Mouse (Mus musculus) CH12.LX (cell line): Measurements from ENCODE around the gene Os9. TPM values are rescaled to one million over a fixed set of nuclear protein-coding genes. Genes with fewer than 3 reads are reported as not detected.

Source experiments
- DNase-seq: peaks from one replicate; pipeline ENCODE4 v3.0.0-alpha.2; 2013; ENCODE audit errors: extremely low read depth
- H3K27ac ChIP-seq: 2 replicates; pipeline ENCODE4 v1.5.1; 2012; ENCODE audit warnings: low read depth, mild to moderate bottlenecking, control low read depth, moderate library complexity; ENCODE audit not compliant: insufficient read depth
- H3K27me3 ChIP-seq: replicated peaks from 2 replicates; pipeline ENCODE3; 2012; ENCODE audit warnings: inconsistent platforms
- H3K36me3 ChIP-seq, 2 experiments: replicated peaks in 1 of 2; 2 replicates each; pipeline versions ENCODE3 to v1.6.1; 2012; ENCODE audit warnings: inconsistent platforms in 1 of 2, low read length in 1 of 2, mild to moderate bottlenecking in 1 of 2, mixed read lengths in 1 of 2, moderate library complexity in 1 of 2; ENCODE audit not compliant: control insufficient read depth in 1 of 2, insufficient read depth in 1 of 2
- H3K4me1 ChIP-seq, 2 experiments: 2 replicates each; pipeline ENCODE4 v1.6.1; 2012; ENCODE audit warnings: inconsistent platforms in 1 of 2, moderate library complexity in 1 of 2; ENCODE audit not compliant: insufficient read depth in 2 of 2, control insufficient read depth in 1 of 2
- H3K4me2 ChIP-seq: 2 replicates; pipeline ENCODE4 v1.6.1; 2012; ENCODE audit warnings: low read depth, mild to moderate bottlenecking, control low read depth; ENCODE audit not compliant: poor library complexity, insufficient read depth, severe bottlenecking
- H3K4me3 ChIP-seq, 3 experiments: fragments of 150-350 bp in 1 of 3; sonication (generic) in 1 of 3; replicated peaks in 1 of 3; 2 replicates each; pipeline versions ENCODE3 to v1.5.1; 2011 to 2012; ENCODE audit warnings: low read depth in 2 of 3, low read length in 2 of 3, mild to moderate bottlenecking in 2 of 3, moderate library complexity in 2 of 3, control low read depth in 1 of 3, improper control_type of control experiment in 1 of 3, inconsistent platforms in 1 of 3, mixed read lengths in 1 of 3; ENCODE audit not compliant: poor library complexity in 1 of 3
- H3K79me2 ChIP-seq: replicated peaks from 2 replicates; pipeline ENCODE4 v1.6.1; 2012; ENCODE audit warnings: mild to moderate bottlenecking, moderate library complexity; ENCODE audit not compliant: control insufficient read depth, poor library complexity, insufficient read depth, severe bottlenecking; ENCODE audit errors: extremely low read depth
- H3K9ac ChIP-seq: 2 replicates; pipeline ENCODE4 v1.6.1; 2012; ENCODE audit warnings: low read depth, mild to moderate bottlenecking, control low read depth, moderate library complexity; ENCODE audit not compliant: insufficient read depth
- H3K9me3 ChIP-seq: replicated peaks from 2 replicates; pipeline ENCODE3; 2012; ENCODE audit warnings: low read length, inconsistent platforms, mixed read lengths
- CHD1 ChIP-seq: IDR thresholded peaks from 2 replicates; pipeline ENCODE4 v1.6.1; 2012; ENCODE audit warnings: low read depth, low read length, improper control_type of control experiment, inconsistent platforms
- CTCF ChIP-seq, 2 experiments: IDR thresholded peaks in 1 of 2; conservative IDR thresholded peaks in 1 of 2; 2 replicates each; pipeline ENCODE4 v1.5.1; 2011 to 2012; ENCODE audit warnings: low read depth in 2 of 2, low read length in 2 of 2, improper control_type of control experiment in 1 of 2, inconsistent platforms in 1 of 2, mild to moderate bottlenecking in 1 of 2, moderate library complexity in 1 of 2
- ETS1 ChIP-seq: conservative IDR thresholded peaks from 2 replicates; pipeline ENCODE4 v1.6.1; 2012; ENCODE audit warnings: low read depth, mild to moderate bottlenecking, inconsistent platforms, low read length, improper control_type of control experiment, moderate library complexity
- HCFC1 ChIP-seq: IDR thresholded peaks from 2 replicates; pipeline ENCODE4 v1.6.1; 2012; ENCODE audit warnings: low read depth, mild to moderate bottlenecking, inconsistent platforms, low read length, improper control_type of control experiment
- JUND ChIP-seq: conservative IDR thresholded peaks from 2 replicates; pipeline ENCODE4 v1.6.1; 2011; ENCODE audit warnings: low read depth, low read length, improper control_type of control experiment
- KAT2A ChIP-seq: IDR thresholded peaks from 2 replicates; pipeline ENCODE4 v1.6.1; 2012; ENCODE audit warnings: low read length, improper control_type of control experiment, inconsistent platforms; ENCODE audit not compliant: insufficient replicate concordance
- MAX ChIP-seq: IDR thresholded peaks from 2 replicates; pipeline ENCODE4 v1.6.1; 2011; ENCODE audit warnings: low read length, improper control_type of control experiment
- MAZ ChIP-seq: IDR thresholded peaks from 2 replicates; pipeline ENCODE4 v1.6.1; 2012; ENCODE audit warnings: low read depth, mild to moderate bottlenecking, inconsistent platforms, low read length, improper control_type of control experiment, moderate library complexity
- MYC ChIP-seq: IDR thresholded peaks from 2 replicates; pipeline ENCODE4 v1.6.1; 2011; ENCODE audit warnings: low read depth, mild to moderate bottlenecking, improper control_type of control experiment, low read length
- POLR2AphosphoS2 ChIP-seq: IDR thresholded peaks from 2 replicates; pipeline ENCODE4 v1.6.1; 2011; ENCODE audit warnings: low read depth, low read length, improper control_type of control experiment
- SIN3A ChIP-seq: IDR thresholded peaks from 2 replicates; pipeline ENCODE4 v1.6.1; 2012; ENCODE audit warnings: low read length, improper control_type of control experiment, inconsistent platforms
- SMC3 ChIP-seq: IDR thresholded peaks from 2 replicates; pipeline ENCODE4 v1.6.1; 2011; ENCODE audit warnings: low read depth, low read length, improper control_type of control experiment
- TBP ChIP-seq: conservative IDR thresholded peaks from 2 replicates; pipeline ENCODE4 v1.6.1; 2011; ENCODE audit warnings: low read depth, low read length, improper control_type of control experiment
- TCF12 ChIP-seq: IDR thresholded peaks from 2 replicates; pipeline ENCODE4 v1.6.1; 2014; ENCODE audit warnings: low read depth, mild to moderate bottlenecking, inconsistent platforms, low read length, improper control_type of control experiment
- USF1 ChIP-seq: IDR thresholded peaks from 2 replicates; pipeline ENCODE4 v1.6.1; 2014; ENCODE audit warnings: low read depth, mild to moderate bottlenecking, inconsistent platforms, low read length, improper control_type of control experiment
- ZMIZ1 ChIP-seq: IDR thresholded peaks from 2 replicates; pipeline ENCODE4 v1.6.1; 2012; ENCODE audit warnings: low read depth, mild to moderate bottlenecking, inconsistent platforms, low read length, improper control_type of control experiment
- dilution Hi-C: fragments of 300-500 bp; cut with MboI; formaldehyde crosslinking; loops from 2 replicates; pipeline ENCODE4 v1.14.3; 2020; ENCODE audit warnings: low sequenced_read_pairs; ENCODE audit not compliant: extremely low pct_unique_long_range_greater_than_20kb, extremely low pct_ligation_motif_present
- in situ Hi-C: fragments of 300-500 bp; cut with MboI; formaldehyde crosslinking; loops from 3 replicates; pipeline ENCODE4 v1.14.3; 2019; ENCODE audit warnings: low sequenced_read_pairs, low pct_ligation_motif_present, low pct_unique_long_range_greater_than_20kb, mixed read lengths
- polyA plus RNA-seq: library from polyadenylated mRNA; unstranded; fragments of >175 nt; gene quantifications from 2 replicates; pipeline ENCODE4 v1.2.1, GENCODE M21; 2012; ENCODE audit warnings: low read depth; ENCODE audit not compliant: insufficient read length
- total RNA-seq, 2 experiments: library from RNA; depleted of rRNA; stranded (reverse); fragments of 300-350 nt in 1 of 2; fragments of >200 nt in 1 of 2; gene quantifications; 2 replicates each; pipeline ENCODE4 v1.2.3; 2012 to 2014

Os9 gene
- total and polyA plus RNA-seq, 3 experiments: 42.8 to 82.7 (median 61.9) TPM

DNA sequence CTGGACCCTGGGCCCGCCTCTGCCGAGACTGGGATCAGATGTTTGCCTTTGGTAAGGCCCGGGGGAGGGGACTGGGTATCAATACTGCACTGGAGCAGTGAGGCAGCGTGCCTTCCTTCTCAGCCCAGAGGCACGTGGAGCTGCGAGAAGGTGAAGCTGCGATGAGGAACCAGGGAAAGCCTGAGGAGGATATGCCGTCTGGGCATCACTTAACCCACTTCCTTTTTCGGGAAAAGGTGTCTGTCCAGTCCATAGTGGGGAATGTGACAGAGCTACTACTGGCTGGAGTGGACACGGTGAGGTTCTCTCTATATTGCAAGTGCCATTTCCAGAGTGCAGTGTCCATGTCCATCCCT lies 70.8 kb downstream of the Os9 start:
- Histone ChIP-seq H3K9ac (no peak overlapping the region), H3K27ac (no peak overlapping the region), H3K79me2 (no peaks in the 10 kb centered on the region), H3K9me3 (no peaks in the 10 kb centered on the region), H3K4me1 (peaks cover 0 to 11% of the 10 kb centered on the region in 2 experiments; a peak in 2 of 4 replicates), H3K27me3 (no peaks in the 10 kb centered on the region), H3K36me3 (peaks cover 4 to 33% of the 10 kb centered on the region in 2 experiments), H3K4me2 (no peak overlapping the region), H3K4me3 (no peak overlapping the region)
- dilution Hi-C loops (no loop called here), in situ Hi-C loops (no loop called here)
- DNase-seq: no peak
- no peak for TF ChIP-seq KAT2A
- no peak for TF ChIP-seq HCFC1
- TF ChIP-seq USF1: no peak
- TF ChIP-seq ETS1: no peak
- no peak for TF ChIP-seq SIN3A
- no peak for TF ChIP-seq TCF12
- no peak for TF ChIP-seq MAX
- TF ChIP-seq ZMIZ1: no peak
- TF ChIP-seq CHD1: no peak
- no peak for TF ChIP-seq MAZ
- no peak for TF ChIP-seq POLR2AphosphoS2
- TF ChIP-seq MYC: no peak
- TF ChIP-seq SMC3: no peak
- no peak for TF ChIP-seq JUND
- no peak for TF ChIP-seq TBP

GRCm38 (mm10) chr10:127049395-127050118 lies 71.4 kb downstream of the Os9 start:
- no peak overlapping the region for H3K9ac ChIP-seq

More at GRCm38 (mm10) chr10:127049395-127050118, 71.4 kb downstream of the Os9 start:
- peaks cover 0 to 10% of the 10 kb centered on the region in 2 experiments; a peak in 2 of 4 replicates for H3K4me1 ChIP-seq
- H3K27me3 ChIP-seq: no peaks in the 10 kb centered on the region
- H3K4me3 ChIP-seq: no peak overlapping the region
- H3K4me2 ChIP-seq: no peak overlapping the region
- TF ChIP-seq CTCF (conservative IDR thresholded peaks at IDR 0.05 in 1 of 2, IDR thresholded peaks at IDR 0.05 in 1 of 2; ENCODE audit: low read depth in 2 of 2, low read length in 2 of 2): peak in 1 of 2 experiments; percentile 25; a peak in 1 of 4 replicates
- TF ChIP-seq CHD1: no peak
- dilution Hi-C loops (no loop called here), in situ Hi-C loops (no loop called here)
- DNase-seq: no peak
- H3K79me2 ChIP-seq: no peaks in the 10 kb centered on the region
- no peak overlapping the region for H3K27ac ChIP-seq
- no peaks in the 10 kb centered on the region for H3K9me3 ChIP-seq
- peaks cover 8 to 38% of the 10 kb centered on the region in 2 experiments for H3K36me3 ChIP-seq
